Mouse (Mus musculus) fat pad, adult 2 months (tissue): ENCODE measurements around the gene Polrmt.

Experiments
- DNase-seq: peaks from one replicate; pipeline ENCODE4 v3.0.0-alpha.2; 2011; ENCODE audit warnings: low read depth, low spot score; ENCODE audit errors: extremely low read depth

The Polrmt gene

DNA sequence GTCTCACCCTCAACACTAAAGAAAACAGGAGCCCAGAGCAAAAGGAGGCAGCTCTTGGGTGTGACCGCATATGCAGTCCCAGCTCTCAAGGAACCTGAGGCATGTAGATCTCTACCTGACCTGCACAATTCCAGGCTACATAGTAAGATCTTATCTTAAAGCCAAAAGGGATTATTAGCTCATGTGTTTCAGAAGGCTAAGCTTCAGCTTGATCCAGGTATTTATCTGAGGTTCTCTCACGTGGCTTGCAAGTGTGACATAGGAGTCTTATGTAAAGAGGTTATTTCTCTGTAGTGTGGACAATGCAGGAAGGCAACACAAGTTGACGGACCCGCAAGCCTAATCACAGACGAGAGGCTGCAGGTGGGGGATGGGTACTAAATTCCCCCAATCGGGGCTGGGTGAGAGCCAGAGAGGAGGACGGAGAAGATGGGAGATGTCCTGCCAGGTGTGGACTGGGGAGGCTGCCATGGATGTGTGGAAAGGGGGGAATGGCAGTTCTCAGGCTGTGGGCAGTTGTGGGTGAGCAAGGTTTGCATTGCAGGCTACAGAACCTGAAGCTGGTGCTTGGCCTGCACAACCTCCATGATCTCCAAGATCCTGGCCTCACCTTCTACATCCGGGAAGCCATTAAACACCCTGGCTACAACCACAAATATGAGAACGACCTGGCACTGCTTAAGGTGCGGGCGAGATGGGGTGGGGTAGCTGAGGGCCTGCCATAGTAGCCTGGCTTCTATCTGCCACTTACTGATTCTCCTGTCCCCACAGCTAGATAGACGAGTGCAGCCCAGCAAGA lies 52.6 kb downstream of the Polrmt start:
- DNase-seq: no peak

- no peak for DNase-seq
Measured at GRCm38 (mm10) chr10:79691986-79692548, 54.3 kb downstream of the Polrmt start.

DNA sequence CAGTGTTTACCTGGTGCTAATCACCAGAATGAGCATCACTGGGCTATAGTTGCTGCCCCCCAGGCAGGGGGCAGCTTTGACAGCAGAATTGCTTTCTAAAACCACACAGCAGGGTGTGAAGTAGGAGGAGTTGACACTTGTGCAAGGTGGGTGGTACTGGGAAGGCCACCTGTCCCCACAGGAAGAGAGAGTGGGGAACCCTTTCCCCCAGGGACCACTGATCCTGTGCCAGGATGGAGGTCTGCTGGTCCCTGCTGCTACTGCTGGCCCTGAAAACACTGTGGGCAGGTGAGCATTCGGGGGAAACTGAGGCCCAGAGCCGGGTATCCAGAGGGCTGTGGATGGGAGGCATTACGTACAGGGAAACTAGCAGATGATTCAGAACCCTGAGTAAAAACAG lies 57.2 kb downstream of the Polrmt start:
- no peak for DNase-seq

- DNase-seq: no peak
Measured at GRCm38 (mm10) chr10:79688720-79689119, 57.7 kb downstream of the Polrmt start, which contains the start of gene Gzmm. Gene Gzmm (plus strand): TSS chr10:79689020.

DNA sequence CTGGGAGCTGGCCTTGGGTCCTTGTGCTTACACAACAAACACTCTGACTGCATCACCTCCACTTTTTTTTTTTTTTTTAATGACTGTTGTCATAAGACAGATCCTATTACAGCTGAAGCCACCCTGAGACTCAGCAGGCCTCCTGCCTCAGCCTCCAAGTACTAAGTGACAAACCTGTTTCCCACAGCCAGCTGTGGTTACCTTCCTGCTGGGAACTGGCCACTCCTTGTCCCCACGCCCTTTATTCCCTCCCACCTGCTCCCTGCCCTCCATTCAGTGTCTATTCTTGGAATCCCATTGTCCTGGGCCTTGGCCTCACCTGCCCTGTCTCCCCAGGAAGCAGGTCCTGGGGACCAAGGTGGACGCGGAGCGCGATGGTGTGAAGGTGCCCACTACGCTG lies 58.9 kb downstream of the Polrmt start:
- DNase-seq: no peak

- no peak for DNase-seq
Measured at GRCm38 (mm10) chr10:79686691-79687090, 59.7 kb downstream of the Polrmt start.

GRCm38 (mm10) chr10:79686219-79686618 lies 60.2 kb downstream of the Polrmt start:
- no peak for DNase-seq
